Mouse (Mus musculus) lung, postnatal 0 days (tissue): ENCODE measurements around the gene Galnt14. TPM values are rescaled to one million over a fixed set of nuclear protein-coding genes. Genes with fewer than 3 reads are reported as not detected.

Experiments used
- ATAC-seq: fragments of 200-750 bp; cut with Nextera tagmentation; 2 replicates; pipeline ENCODE4 v1.8.0; 2017; ENCODE audit warnings: moderate library complexity
- DNase-seq: peaks from one replicate; pipeline ENCODE4 v3.0.0-alpha.2; 2016; ENCODE audit warnings: low spot score
- H3K27ac ChIP-seq: fragments of 300-500 bp; sonication (generic); 2 replicates; pipeline ENCODE4 v1.5.1; 2014; ENCODE audit warnings: antibody characterized with exemption, mild to moderate bottlenecking, low read length, mixed read lengths
- H3K27me3 ChIP-seq: fragments of 300-500 bp; sonication (generic); replicated peaks from 2 replicates; pipeline ENCODE4 v1.6.1; 2014; ENCODE audit warnings: low read length, mixed read lengths; ENCODE audit not compliant: insufficient read depth
- H3K36me3 ChIP-seq: fragments of 300-500 bp; sonication (generic); 2 replicates; pipeline ENCODE4 v1.6.1; 2014; ENCODE audit warnings: low read length, mixed read lengths; ENCODE audit not compliant: insufficient read depth
- H3K4me1 ChIP-seq: fragments of 300-500 bp; sonication (generic); 2 replicates; pipeline ENCODE4 v1.6.1; 2014; ENCODE audit warnings: antibody characterized with exemption, low read depth, low read length, mixed read lengths; ENCODE audit not compliant: insufficient read depth
- H3K4me2 ChIP-seq: fragments of 300-500 bp; sonication (generic); replicated peaks from 2 replicates; pipeline ENCODE4 v1.6.1; 2014; ENCODE audit warnings: low read depth, mild to moderate bottlenecking, low read length, moderate library complexity, mixed read lengths
- H3K4me3 ChIP-seq: fragments of 300-500 bp; sonication (generic); 2 replicates; pipeline ENCODE4 v1.5.1; 2014; ENCODE audit warnings: low read depth, low read length
- H3K9ac ChIP-seq: fragments of 300-500 bp; sonication (generic); replicated peaks from 2 replicates; pipeline ENCODE4 v1.6.1; 2014; ENCODE audit warnings: low read depth, mild to moderate bottlenecking
- H3K9me3 ChIP-seq: fragments of 300-500 bp; sonication (generic); 2 replicates; pipeline ENCODE4 v1.6.1; 2016; ENCODE audit warnings: low read length, mixed read lengths
- CTCF ChIP-seq: IDR thresholded peaks from 2 replicates; pipeline ENCODE4 v1.5.1; 2016; ENCODE audit warnings: antibody characterized with exemption, mild to moderate bottlenecking
- EP300 ChIP-seq: IDR thresholded peaks from 2 replicates; pipeline ENCODE4 v1.6.1; 2016; ENCODE audit warnings: antibody characterized with exemption, mild to moderate bottlenecking, control low read depth
- WGBS: fragments of 180-500 bp; shearing (Covaris S2); extraction: QIAGEN DNeasy Blood & Tissue Kit; methylation state at CpG from one replicate; pipeline ENCODE4 v1.1.7; 2014; 5-methylcytosine and 5-hydroxymethylcytosine counted together
- polyA plus RNA-seq: library from polyadenylated mRNA; unstranded; fragments of >200 nt; fragmentation: Nextera tagmentation; extraction: Ambion mirVana; gene quantifications from 2 replicates; pipeline ENCODE4 v1.2.1, GENCODE M21; 2015

The Galnt14 gene
- polyA plus RNA-seq, 1 experiment from 2014 or later: 0.06 TPM

- ATAC-seq: no peak
- TF ChIP-seq EP300: no peak
- 65% methylated on average over 3 of the region's 3 CpGs for WGBS
- H3K27me3 ChIP-seq: no peaks in the 10 kb centered on the region
- no peaks in the 10 kb centered on the region for H3K4me1 ChIP-seq
- no peak for DNase-seq
- H3K36me3 ChIP-seq: no peaks in the 10 kb centered on the region
- no peak overlapping the region for H3K27ac ChIP-seq
- no peak overlapping the region for H3K9ac ChIP-seq
- no peak overlapping the region for H3K4me3 ChIP-seq
- H3K4me2 ChIP-seq: no peak overlapping the region
- H3K9me3 ChIP-seq: no peaks in the 10 kb centered on the region
Observed at GRCm38 (mm10) chr17:73453646-73454045, 256.6 kb downstream of the Galnt14 start.

- TF ChIP-seq EP300 (no peak), CTCF (no peak)
- Histone ChIP-seq H3K4me2 (no peak overlapping the region), H3K36me3 (no peaks in the 10 kb centered on the region), H3K27me3 (no peaks in the 10 kb centered on the region), H3K9ac (no peak overlapping the region), H3K27ac (no peak overlapping the region), H3K9me3 (no peaks in the 10 kb centered on the region), H3K4me1 (no peaks in the 10 kb centered on the region), H3K4me3 (no peak overlapping the region)
- WGBS: 72% methylated on average over 4 of the region's 4 CpGs
- ATAC-seq (no peak), DNase-seq (no peak)
Observed at GRCm38 (mm10) chr17:73452151-73452760, 258.0 kb downstream of the Galnt14 start.

GRCm38 (mm10) chr17:73449104-73449503 is 261.1 kb downstream of the Galnt14 start:
- H3K27ac ChIP-seq: no peak overlapping the region
- no peak for ATAC-seq
- no peaks in the 10 kb centered on the region for H3K27me3 ChIP-seq
- no peak overlapping the region for H3K9ac ChIP-seq
- TF ChIP-seq CTCF (no peak), EP300 (no peak)
- H3K9me3 ChIP-seq: no peaks in the 10 kb centered on the region
- no peaks in the 10 kb centered on the region for H3K36me3 ChIP-seq
- H3K4me3 ChIP-seq: no peak overlapping the region
- H3K4me1 ChIP-seq: no peaks in the 10 kb centered on the region
- no peak for DNase-seq
- H3K4me2 ChIP-seq: no peak overlapping the region

Other genes starting within 250 kb of the Galnt14 start
- gene Ehd3, start 93.7 kb upstream of the Galnt14 start, polyA plus RNA-seq: 4.7 and 5.1 TPM in 2 replicates
- 27.8 and 34.0 TPM in 2 replicates for gene Xdh, start 239.7 kb upstream of the Galnt14 start, polyA plus RNA-seq